Mouse (Mus musculus): ENCODE measurements around the gene Gm17093. TPM values are rescaled to one million over a fixed set of nuclear protein-coding genes. Genes with fewer than 3 reads are reported as not detected.

Gm17093 gene
- not detected in 2 replicates for polyA plus RNA-seq (2012; rRNA removed)

DNA sequence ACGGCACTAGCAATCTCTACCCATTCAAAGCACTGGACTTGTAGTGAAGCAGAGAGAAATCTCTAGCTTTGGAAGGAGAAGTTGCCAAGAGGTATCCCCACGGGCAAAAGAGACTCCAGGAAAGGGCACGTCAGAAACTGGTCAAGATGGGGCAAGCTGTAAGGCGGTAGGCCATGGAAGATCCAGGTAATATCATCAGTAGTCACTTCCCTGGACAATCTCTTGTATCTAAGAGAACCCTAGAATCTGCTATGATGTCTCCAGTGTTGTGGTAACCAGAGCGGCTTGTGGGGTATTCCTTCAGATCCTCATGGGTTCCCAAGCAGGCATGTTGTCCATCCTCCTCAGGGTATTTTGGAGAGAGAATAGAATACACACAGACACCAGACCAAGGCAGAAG lies at the start of gene Gm17093:
TSS of gene Gm17093 (plus strand) at position 301 of the 400 bp plus-strand sequence.

GRCm38 (mm10) chr14:44492163-44492562 lies 25.9 kb upstream of the Gm17093 start, which contains the start of gene BC061237:
Gene BC061237 (plus strand): TSS chr14:44492463.

Other genes with a start within 250 kb of the Gm17093 start
- not detected in 2 replicates for gene Gm8220, start 232.7 kb upstream of the Gm17093 start, polyA plus RNA-seq (2012; rRNA removed)
- gene Gm5930, start 179.7 kb upstream of the Gm17093 start, polyA plus RNA-seq (2012; rRNA removed): not detected in 2 replicates
- not detected in 2 replicates for gene Gm8229, start 152.9 kb upstream of the Gm17093 start, polyA plus RNA-seq (2012; rRNA removed)
- gene Gm3371, start 107.6 kb upstream of the Gm17093 start, polyA plus RNA-seq (2012; rRNA removed): not detected in 2 replicates
- not detected in 2 replicates for gene Gm8232, start 84.6 kb upstream of the Gm17093 start, polyA plus RNA-seq (2012; rRNA removed)
- gene BC061237, start 25.8 kb upstream of the Gm17093 start, polyA plus RNA-seq (2012; rRNA removed): not detected in 2 replicates
- not detected in 2 replicates for gene Gm8247, start 64.9 kb downstream of the Gm17093 start, polyA plus RNA-seq (2012; rRNA removed)
- not detected in 2 replicates for gene Gm5624, start 109.7 kb downstream of the Gm17093 start, polyA plus RNA-seq (2012; rRNA removed)
- gene Gm8257, start 188.2 kb downstream of the Gm17093 start, polyA plus RNA-seq (2012; rRNA removed): not detected in 2 replicates
- gene Gm8267, start 232.1 kb downstream of the Gm17093 start, polyA plus RNA-seq (2012; rRNA removed): not detected in 2 replicates